Mouse (Mus musculus) heart, adult 2 months (tissue): ENCODE measurements at regions not wholly inside any gene's neighbourhood (a gene's known extent, or its start where the extent isn't known, plus 50 kb on each side); places are given as distances from the start of the nearest gene placed in this dataset.

Experiments
- CTCF ChIP-seq: fragments of 200-600 bp; IDR thresholded peaks from 2 replicates; pipeline ENCODE4 v1.8.1; 2022; ENCODE audit warnings: antibody characterized with exemption, mild to moderate bottlenecking, moderate library complexity
- EP300 ChIP-seq: fragments of 200-500 bp; IDR thresholded peaks from 2 replicates; pipeline ENCODE4 v1.6.1; 2011; ENCODE audit warnings: low read depth, low read length, control low read depth; ENCODE audit not compliant: insufficient read depth

DNA sequence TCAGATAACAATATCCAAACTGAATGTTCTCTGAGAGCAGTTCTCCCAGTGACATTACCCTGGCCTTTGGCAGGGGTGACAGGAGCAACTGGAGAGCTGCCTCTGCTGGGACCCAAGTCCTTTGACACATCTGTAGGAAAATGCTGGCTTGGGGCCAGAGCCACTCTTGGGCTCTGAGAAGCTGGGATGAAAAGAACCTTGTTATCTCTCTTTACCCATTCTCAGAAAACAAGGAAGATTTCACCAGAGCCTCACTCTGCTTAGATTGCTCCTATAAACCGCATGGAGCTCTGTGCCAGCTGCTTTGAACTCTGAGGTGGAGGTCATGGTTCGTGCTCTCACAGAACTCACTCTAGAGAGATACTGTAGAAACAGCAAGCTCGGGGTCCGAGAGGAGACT, 71.7 kb upstream of the Jak1 start:
- TF ChIP-seq EP300 (no peak), CTCF (no peak)
